26 mouse cellular contexts compared by ENCODE assay signal in the genomic region with DNA sequence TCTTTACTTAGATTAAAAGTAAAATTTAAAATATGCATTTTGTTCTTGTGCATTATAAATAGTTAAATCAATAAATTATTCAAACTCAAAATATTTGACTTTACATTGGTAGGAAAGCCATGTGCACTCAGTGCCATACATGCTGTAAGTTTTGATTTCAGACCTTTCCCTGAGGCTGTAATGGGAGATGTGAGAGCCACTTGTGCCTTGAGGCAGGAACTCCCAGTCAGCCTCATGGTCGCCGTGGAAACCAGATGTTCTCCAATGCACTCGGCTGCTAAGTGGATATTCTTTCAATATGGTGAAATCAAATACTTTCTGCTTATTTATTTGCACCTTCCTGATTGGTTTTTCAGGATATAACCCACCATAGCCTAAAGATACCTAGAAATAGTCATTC. TPM values are rescaled to one million over a fixed set of nuclear protein-coding genes. Genes with fewer than 3 reads are reported as not detected.
DNase-seq lines count a peak whose midpoint lies in the region; ATAC-seq and TF ChIP-seq lines count a peak whose summit lies in the region.
"Had no signal": no experiment of that assay in that cellular context is flagged by ENCODE, and none has a peak within 500 bp of the region (broad histone marks: within the 10 kb centered on the region; RNA-seq: fewer than 3 reads in every experiment).

No protein-coding gene starts in this region.

- intact Hi-C loops in heart, postnatal 10 days (cut with DNase I) = no loop called here

- no peak overlapping the region for H3K27ac ChIP-seq in forebrain, postnatal 0 days (ENCODE audit: low read depth, low read length)
- H3K27ac ChIP-seq in forebrain, embryonic 12.5 days = no peak overlapping the region
- no peak overlapping the region for H3K27ac ChIP-seq in midbrain, embryonic 13.5 days
- H3K27ac ChIP-seq in midbrain, embryonic 10.5 days (replicated peaks) = no peak overlapping the region
- H3K27ac ChIP-seq: embryonic facial prominence, embryonic 12.5 days; kidney, embryonic 15.5 days; stomach, postnatal 0 days had no signal

- H3K27me3 ChIP-seq in forebrain, postnatal 0 days (ENCODE audit: insufficient read depth, low read length) = no peaks in the 10 kb centered on the region
- no peaks in the 10 kb centered on the region for H3K27me3 ChIP-seq in forebrain, embryonic 12.5 days
- no peaks in the 10 kb centered on the region for H3K27me3 ChIP-seq in midbrain, embryonic 13.5 days
- H3K27me3 ChIP-seq in midbrain, embryonic 10.5 days (ENCODE audit: low read depth, poor library complexity, severe bottlenecking) = no peaks in the 10 kb centered on the region
- H3K27me3 ChIP-seq: embryonic facial prominence, embryonic 12.5 days; heart, embryonic 12.5 days; kidney, embryonic 15.5 days had no signal

- 0 out of 2 replicates have a peak, but pooled peaks cover 5% of the 10 kb centered on the region for H3K4me1 ChIP-seq in forebrain, postnatal 0 days (ENCODE audit: insufficient read depth)
- no peaks in the 10 kb centered on the region for H3K4me1 ChIP-seq in forebrain, embryonic 12.5 days
- H3K4me1 ChIP-seq in midbrain, embryonic 13.5 days (replicated peaks) = 0 out of 2 replicates have a peak, but pooled peaks cover 4% of the 10 kb centered on the region
- no peaks in the 10 kb centered on the region for H3K4me1 ChIP-seq in midbrain, embryonic 10.5 days
- H3K4me1 ChIP-seq: heart, embryonic 12.5 days; kidney, embryonic 15.5 days had no signal

- no peak overlapping the region for H3K4me2 ChIP-seq in forebrain, postnatal 0 days (ENCODE audit: low read depth)
- no peak overlapping the region for H3K4me2 ChIP-seq in forebrain, embryonic 12.5 days
- no peak overlapping the region for H3K4me2 ChIP-seq in midbrain, embryonic 13.5 days (replicated peaks)
- H3K4me2 ChIP-seq: embryonic facial prominence, embryonic 12.5 days; heart, embryonic 12.5 days; kidney, embryonic 15.5 days; liver, embryonic 11.5 days; lung, embryonic 14.5 days had no signal

- peak; percentile 43; the same call in 1 of the 2 replicates for ATAC-seq in forebrain, postnatal 0 days
- no peak for ATAC-seq in forebrain, embryonic 12.5 days (ENCODE audit: low FRiP score)
- peak; percentile 56; the same call in 1 of the 2 replicates for ATAC-seq in midbrain, embryonic 13.5 days
- ATAC-seq: intestine, embryonic 16.5 days had no signal

- no peaks in the 10 kb centered on the region for H3K9me3 ChIP-seq in forebrain, postnatal 0 days (ENCODE audit: low read length)
- H3K9me3 ChIP-seq in forebrain, embryonic 12.5 days = no peaks in the 10 kb centered on the region
- no peaks in the 10 kb centered on the region for H3K9me3 ChIP-seq in midbrain, embryonic 13.5 days
- H3K9me3 ChIP-seq in midbrain, embryonic 10.5 days (replicated peaks) = no peaks in the 10 kb centered on the region
- H3K9me3 ChIP-seq: embryonic facial prominence, embryonic 12.5 days; heart, embryonic 12.5 days; kidney, embryonic 15.5 days had no signal

- peak; percentile 31 for DNase-seq in forebrain, postnatal 0 days
- no peak for DNase-seq in midbrain, embryonic 10.5 days (ENCODE audit: low spot score)
- peak; percentile 8 for DNase-seq in embryo, embryonic 10.5 days (ENCODE audit: low spot score)
- DNase-seq in mesoderm, embryonic 11.5 days (ENCODE audit: low read depth, low spot score) = peak; percentile 37
- no peak for DNase-seq in heart, postnatal 10 days
- DNase-seq in thymus, postnatal 0 days (ENCODE audit: low spot score) = no peak
- DNase-seq: adrenal gland, postnatal 10 days; B cell, adult 2 months; cerebellum, adult 9-10 months; heart, postnatal 36 days; layer of hippocampus, postnatal 36 days; lung, embryonic 14.5 days; thymus, postnatal 14 days had no signal

- no peak overlapping the region for H3K9ac ChIP-seq in forebrain, postnatal 0 days
- H3K9ac ChIP-seq in forebrain, embryonic 12.5 days = no peak overlapping the region
- H3K9ac ChIP-seq in midbrain, embryonic 13.5 days (replicated peaks) = no peak overlapping the region
- H3K9ac ChIP-seq: embryonic facial prominence, embryonic 12.5 days; heart, embryonic 12.5 days; kidney, embryonic 15.5 days; lung, embryonic 14.5 days had no signal

- H3K36me3 ChIP-seq in forebrain, postnatal 0 days (ENCODE audit: insufficient read depth) = no peaks in the 10 kb centered on the region
- H3K36me3 ChIP-seq in forebrain, embryonic 12.5 days (replicated peaks) = no peaks in the 10 kb centered on the region
- H3K36me3 ChIP-seq in midbrain, embryonic 13.5 days = no peaks in the 10 kb centered on the region
- no peaks in the 10 kb centered on the region for H3K36me3 ChIP-seq in midbrain, embryonic 10.5 days
- H3K36me3 ChIP-seq: embryonic facial prominence, embryonic 12.5 days; heart, embryonic 12.5 days; kidney, embryonic 15.5 days had no signal

- TF ChIP-seq CTCF in forebrain, postnatal 0 days (IDR thresholded peaks at IDR 0.05; ENCODE audit: low read depth) = no peak

- 45% methylated on average over 3 of the region's 3 CpGs for WGBS in forebrain, postnatal 0 days
- WGBS in forebrain, embryonic 12.5 days = 63% methylated on average over 3 of the region's 3 CpGs
- 58% methylated on average over 3 of the region's 3 CpGs for WGBS in midbrain, embryonic 13.5 days
- 74% methylated on average over 3 of the region's 3 CpGs for WGBS in midbrain, embryonic 10.5 days

- no peak overlapping the region for H3K4me3 ChIP-seq in forebrain, postnatal 0 days (ENCODE audit: low read depth, low read length)
- H3K4me3 ChIP-seq in forebrain, embryonic 12.5 days (replicated peaks) = no peak overlapping the region
- no peak overlapping the region for H3K4me3 ChIP-seq in midbrain, embryonic 13.5 days (replicated peaks)
- H3K4me3 ChIP-seq in midbrain, embryonic 10.5 days = no peak overlapping the region
- H3K4me3 ChIP-seq: embryonic facial prominence, embryonic 12.5 days; heart, embryonic 12.5 days; kidney, embryonic 15.5 days; myocyte had no signal

RNA-seq across cellular contexts. Expression of a gene that starts 35.6 kb away (rescaled TPM):
- not detected in 2 replicates for total RNA-seq in forebrain, postnatal 0 days (2014; rRNA removed)
- polyA plus RNA-seq in forebrain, postnatal 0 days (2015; fragmentation: Nextera tagmentation; extraction: Ambion mirVana) = not detected in 2 replicates
- polyA plus RNA-seq in forebrain, embryonic 12.5 days (2016; fragmentation: Nextera tagmentation; extraction: Ambion mirVana) = not detected in 2 replicates
- polyA plus RNA-seq in midbrain, embryonic 13.5 days (2015; fragmentation: Nextera tagmentation; extraction: Ambion mirVana) = not detected in 2 replicates
- polyA plus RNA-seq in midbrain, embryonic 10.5 days (2016; fragmentation: Nextera tagmentation; extraction: Ambion mirVana) = not detected in 2 replicates
- not detected for total RNA-seq in heart, postnatal 10 days (2021)
- polyA plus RNA-seq in thymus, postnatal 0 days (2015; fragmentation: Nextera tagmentation; extraction: Ambion mirVana) = not detected in 2 replicates
- total RNA-seq: adrenal gland, postnatal 10 days; gastrocnemius, adult 18-20 months; granulocyte monocyte progenitor cell, adult 5-6 weeks; heart, postnatal 36 days; layer of hippocampus, postnatal 36 days; left cerebral cortex, postnatal 36 days had no signal
- polyA plus RNA-seq: embryonic facial prominence, embryonic 12.5 days; heart, embryonic 12.5 days; intestine, embryonic 16.5 days; kidney, embryonic 15.5 days; large intestine, adult 2 months; liver, embryonic 11.5 days; lung, embryonic 14.5 days; myocyte; stomach, postnatal 0 days had no signal

Comparison
In these comparisons a context has a peak if more than half of its experiments do, and no peak if none do; other contexts are left out.
1. DNase-seq: peak in forebrain, postnatal 0 days (single experiment), embryo, embryonic 10.5 days (single experiment) and mesoderm, embryonic 11.5 days (single experiment); none in midbrain, embryonic 10.5 days (single experiment), heart, postnatal 10 days (0 of 2) and thymus, postnatal 0 days (single experiment).